Mouse (Mus musculus): Measurements from ENCODE around the gene Havcr1. TPM values are rescaled to one million over a fixed set of nuclear protein-coding genes. Genes with fewer than 3 reads are reported as not detected.

Gene Havcr1
- polyA plus RNA-seq (2015; fragmentation: Nextera tagmentation; extraction: Ambion mirVana) = not detected in 2 replicates

DNA sequence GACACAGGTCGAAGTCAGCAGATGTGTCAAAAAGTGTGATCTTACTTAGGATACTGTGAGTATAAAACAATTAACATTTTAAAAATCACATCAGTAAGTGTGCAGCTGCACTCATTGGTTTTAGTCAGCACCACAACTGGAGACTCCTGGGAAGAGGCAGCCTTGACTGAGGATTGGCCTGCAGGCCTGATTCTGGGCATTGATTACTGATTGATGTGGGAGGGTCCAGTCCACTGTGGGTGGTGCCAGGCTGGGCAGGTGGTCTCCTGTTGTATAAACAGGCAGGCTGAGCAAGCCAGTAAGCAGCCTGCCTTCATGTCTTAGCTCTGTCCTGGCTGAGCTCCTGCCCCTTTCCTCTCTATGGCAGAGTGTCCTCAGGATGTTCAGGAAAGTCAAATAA lies at the start of gene Havcr1:
Gene Havcr1, plus strand, starts transcription at position 5 of the 400 bp plus-strand sequence.

GRCm38 (mm10) chr11:46706664-46707356 lies 28.1 kb upstream of the Havcr1 start, which contains the start of gene Timd2:
Timd2 (minus strand) TSS chr11:46707061.

DNA sequence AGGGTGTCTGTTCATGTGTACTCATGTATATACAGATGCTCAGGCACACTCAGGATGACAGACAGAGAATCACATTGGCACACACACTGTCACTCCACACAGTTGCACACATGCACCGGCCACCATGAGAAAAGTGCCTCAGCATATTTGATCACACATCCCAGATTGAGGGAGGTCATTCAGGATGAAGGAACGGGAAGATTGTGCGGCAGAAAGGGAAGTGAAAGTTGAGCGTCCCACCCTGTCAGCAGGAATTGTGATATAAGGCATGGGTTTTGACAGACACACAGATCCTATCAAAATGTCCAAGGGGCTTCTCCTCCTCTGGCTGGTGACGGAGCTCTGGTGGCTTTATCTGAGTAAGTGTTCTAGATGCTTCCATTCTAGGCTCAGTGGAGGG lies 75.6 kb downstream of the Havcr1 start, which contains the start of gene Timd4:
Gene Timd4, plus strand, starts transcription at position 290 of the 400 bp plus-strand sequence.

Other genes with a start within 250 kb of the Havcr1 start
- gene Gm12169, start 210.9 kb upstream of the Havcr1 start, polyA plus RNA-seq (2015; fragmentation: Nextera tagmentation; extraction: Ambion mirVana) = not detected in 2 replicates
- gene BC053393, start 163.5 kb upstream of the Havcr1 start, polyA plus RNA-seq (2015; fragmentation: Nextera tagmentation; extraction: Ambion mirVana) = not detected in 2 replicates
- not detected in 2 replicates for gene Dppa1, start 105.8 kb upstream of the Havcr1 start, polyA plus RNA-seq (2015; fragmentation: Nextera tagmentation; extraction: Ambion mirVana)
- 0.11 TPM in 1 of 2 replicates, not detected in the other for gene Timd2, start 28.0 kb upstream of the Havcr1 start, polyA plus RNA-seq (2015; fragmentation: Nextera tagmentation; extraction: Ambion mirVana)
- 0.88 and 3.6 TPM in 2 replicates for gene Timd4, start 75.7 kb downstream of the Havcr1 start, polyA plus RNA-seq (2015; fragmentation: Nextera tagmentation; extraction: Ambion mirVana)

Measured in urinary bladder, postnatal 0 days (tissue).